Mouse (Mus musculus) G1E-ER4 (cell line): ENCODE data around the gene Cotl1. TPM values are rescaled to one million over a fixed set of nuclear protein-coding genes. Genes with fewer than 3 reads are reported as not detected.

Source experiments
- GATA1 ChIP-seq: IDR thresholded peaks from one replicate; pipeline ENCODE4 v1.8.0; 2012; ENCODE audit warnings: low read length, inconsistent platforms
- polyA plus RNA-seq: library from polyadenylated mRNA; stranded (reverse); fragments of >175 nt; gene quantifications from 2 replicates; pipeline ENCODE4 v1.2.3, GENCODE M21; 2012

Gene Cotl1
- polyA plus RNA-seq, 1 experiment: 12.3 TPM

- no peak for TF ChIP-seq GATA1
Observed at GRCm38 (mm10) chr8:119806422-119807263, 33.7 kb downstream of the Cotl1 start.

GRCm38 (mm10) chr8:119805275-119805674 lies 35.1 kb downstream of the Cotl1 start:
- no peak for TF ChIP-seq GATA1

GRCm38 (mm10) chr8:119802592-119802991 lies 37.8 kb downstream of the Cotl1 start:
- no peak for TF ChIP-seq GATA1

- TF ChIP-seq GATA1: no peak
Observed at GRCm38 (mm10) chr8:119801168-119801567, 39.2 kb downstream of the Cotl1 start.

GRCm38 (mm10) chr8:119798965-119799264 lies 41.4 kb downstream of the Cotl1 start:
- TF ChIP-seq GATA1: no peak

GRCm38 (mm10) chr8:119798170-119798964 lies 42.0 kb downstream of the Cotl1 start:
- TF ChIP-seq GATA1: no peak

- no peak for TF ChIP-seq GATA1
Observed at GRCm38 (mm10) chr8:119795651-119796050, 44.7 kb downstream of the Cotl1 start.

GRCm38 (mm10) chr8:119794689-119795088 lies 45.7 kb downstream of the Cotl1 start:
- TF ChIP-seq GATA1: no peak

GRCm38 (mm10) chr8:119791804-119792704 lies 48.3 kb downstream of the Cotl1 start:
- no peak for TF ChIP-seq GATA1

- no peak for TF ChIP-seq GATA1
Observed at GRCm38 (mm10) chr8:119789581-119789980, 50.8 kb downstream of the Cotl1 start.

- TF ChIP-seq GATA1: no peak
Observed at GRCm38 (mm10) chr8:119788607-119789381, 51.5 kb downstream of the Cotl1 start.

GRCm38 (mm10) chr8:119787341-119787740 lies 53.0 kb downstream of the Cotl1 start:
- no peak for TF ChIP-seq GATA1

GRCm38 (mm10) chr8:119786871-119787270 lies 53.5 kb downstream of the Cotl1 start:
- no peak for TF ChIP-seq GATA1

GRCm38 (mm10) chr8:119785764-119786405 lies 54.5 kb downstream of the Cotl1 start:
- no peak for TF ChIP-seq GATA1

- no peak for TF ChIP-seq GATA1
Observed at GRCm38 (mm10) chr8:119784676-119785075, 55.7 kb downstream of the Cotl1 start.
